Mouse (Mus musculus) central nervous system, embryonic 11.5 days (tissue): ENCODE data around the gene Pld4. TPM values are rescaled to one million over a fixed set of nuclear protein-coding genes. Genes with fewer than 3 reads are reported as not detected.

Source experiments
- polyA plus RNA-seq: library from polyadenylated mRNA; depleted of rRNA; stranded (reverse); fragments of >200 nt; gene quantifications from 2 replicates; pipeline ENCODE4 v1.2.3, GENCODE M21; 2012; rRNA removed

The Pld4 gene
- polyA plus RNA-seq, result 3.3 and 4.7 TPM in 2 replicates

GRCm38 (mm10) chr12:112760154-112760926 lies at the start of gene Pld4:
Gene Pld4, plus strand, starts transcription at chr12:112760655.

GRCm38 (mm10) chr12:112720216-112720615 lies 40.2 kb upstream of the Pld4 start, which contains the start of gene Cep170b:
Gene Cep170b, plus strand, starts transcription at chr12:112720455.

GRCm38 (mm10) chr12:112801864-112802846 lies 41.7 kb downstream of the Pld4 start, which contains the start of gene Ahnak2:
Gene Ahnak2, minus strand, starts transcription at chr12:112802657.

GRCm38 (mm10) chr12:112808587-112809364 lies 48.3 kb downstream of the Pld4 start, which contains the start of gene Clba1:
Gene Clba1, plus strand, starts transcription at chr12:112808937.

Other genes starting within 250 kb of the Pld4 start
- 3.4 and 3.5 TPM in 2 replicates for gene Tmem179, start 243.9 kb upstream of the Pld4 start, polyA plus RNA-seq
- gene Inf2, start 171.9 kb upstream of the Pld4 start, polyA plus RNA-seq, result 9.1 and 11.1 TPM in 2 replicates
- 3.6 and 6.0 TPM in 2 replicates for gene Adssl1, start 140.6 kb upstream of the Pld4 start, polyA plus RNA-seq
- 176 and 229 TPM in 2 replicates for gene Siva1, start 116.0 kb upstream of the Pld4 start, polyA plus RNA-seq
- gene Akt1, start 85.8 kb upstream of the Pld4 start, polyA plus RNA-seq, result 229 and 233 TPM in 2 replicates
- gene Zbtb42, start 81.8 kb upstream of the Pld4 start, polyA plus RNA-seq, result 4.9 and 5.7 TPM in 2 replicates
- gene Cep170b, start 40.2 kb upstream of the Pld4 start, polyA plus RNA-seq, result 15.5 and 21.9 TPM in 2 replicates
- gene Ahnak2, start 42.0 kb downstream of the Pld4 start, polyA plus RNA-seq, result 0.29 and 0.41 TPM in 2 replicates
- 5.9 and 10.5 TPM in 2 replicates for gene Clba1, start 48.3 kb downstream of the Pld4 start, polyA plus RNA-seq
- gene Cdca4, start 68.8 kb downstream of the Pld4 start, polyA plus RNA-seq, result 71.8 and 101 TPM in 2 replicates
- gene Gpr132, start 107.6 kb downstream of the Pld4 start, polyA plus RNA-seq, result 0.08 and 0.10 TPM in 2 replicates
- gene Jag2, start 169.1 kb downstream of the Pld4 start, polyA plus RNA-seq, result 19.3 and 19.6 TPM in 2 replicates
- 32.2 and 39.3 TPM in 2 replicates for gene Nudt14, start 181.5 kb downstream of the Pld4 start, polyA plus RNA-seq
- 20.3 and 21.4 TPM in 2 replicates for gene Btbd6, start 215.8 kb downstream of the Pld4 start, polyA plus RNA-seq
- 88.4 and 89.6 TPM in 2 replicates for gene Brf1, start 240.0 kb downstream of the Pld4 start, polyA plus RNA-seq